ENCODE assay signal across 16 mouse cellular contexts in genomic region chr15:99472972-99473371, GRCm38 (mm10). TPM values are rescaled to one million over a fixed set of nuclear protein-coding genes. Genes with fewer than 3 reads are reported as not detected.
A peak's percentile ranks its signal among the peaks of the same experiment; 100 is the strongest.
DNase-seq lines count a peak whose midpoint lies in the region; ATAC-seq and TF ChIP-seq lines count a peak whose summit lies in the region.
"Had no signal": no experiment of that assay in that cellular context is flagged by ENCODE, and none has a peak within 500 bp of the region (broad histone marks: within the 10 kb centered on the region; RNA-seq: fewer than 3 reads in every experiment).

No protein-coding gene starts in this region.

- 0 out of 2 replicates have a peak overlapping the region, but pooled peaks have one; percentile 89 for H3K27ac ChIP-seq in embryonic facial prominence, embryonic 14.5 days (replicated peaks; ENCODE audit: low read depth, low read length)
- no peak overlapping the region for H3K27ac ChIP-seq in embryonic facial prominence, embryonic 10.5 days (replicated peaks)
- no peak overlapping the region for H3K27ac ChIP-seq in midbrain, embryonic 10.5 days (replicated peaks)
- no peak overlapping the region for H3K27ac ChIP-seq in midbrain, postnatal 0 days (ENCODE audit: low read depth, low read length)
- H3K27ac ChIP-seq in ES-Bruce4 (ENCODE audit: insufficient read depth, low read length): peak overlapping the region; percentile 61
- H3K27ac ChIP-seq in liver, embryonic 13.5 days: no peak overlapping the region
- H3K27ac ChIP-seq: forebrain, embryonic 13.5 days had no signal

- H3K36me3 ChIP-seq in embryonic facial prominence, embryonic 14.5 days (ENCODE audit: control insufficient read depth, insufficient read depth, low read length): peaks cover 19% of the 10 kb centered on the region
- H3K36me3 ChIP-seq in embryonic facial prominence, embryonic 10.5 days (replicated peaks): peaks cover 37% of the 10 kb centered on the region
- peaks cover 34% of the 10 kb centered on the region for H3K36me3 ChIP-seq in midbrain, embryonic 10.5 days
- no peaks in the 10 kb centered on the region for H3K36me3 ChIP-seq in midbrain, postnatal 0 days (ENCODE audit: insufficient read depth, low read length)
- no peaks in the 10 kb centered on the region for H3K36me3 ChIP-seq in ES-Bruce4 (ENCODE audit: control insufficient read depth, insufficient read depth, low read length, poor library complexity, severe bottlenecking)
- peaks cover 13% of the 10 kb centered on the region; the same call in 1 of the 2 replicates for H3K36me3 ChIP-seq in liver, embryonic 13.5 days

- no peak overlapping the region for H3K4me3 ChIP-seq in embryonic facial prominence, embryonic 14.5 days (ENCODE audit: low read depth, low read length)
- H3K4me3 ChIP-seq in embryonic facial prominence, embryonic 10.5 days: no peak overlapping the region; the same call in 1 of the 2 replicates
- peak overlapping the region; percentile 83; the same call in 1 of the 2 replicates for H3K4me3 ChIP-seq in midbrain, embryonic 10.5 days
- no peak overlapping the region for H3K4me3 ChIP-seq in midbrain, postnatal 0 days (ENCODE audit: low read depth, low read length)
- peak overlapping the region; percentile 2; the same call in 1 of the 2 replicates for H3K4me3 ChIP-seq in ES-Bruce4 (ENCODE audit: low read depth, low read length)
- H3K4me3 ChIP-seq in liver, embryonic 13.5 days (replicated peaks): no peak overlapping the region

- no peak overlapping the region for H3K9ac ChIP-seq in embryonic facial prominence, embryonic 14.5 days (ENCODE audit: low read depth, low read length)
- H3K9ac ChIP-seq in midbrain, postnatal 0 days (replicated peaks; ENCODE audit: low read length, poor library complexity, severe bottlenecking): no peak overlapping the region
- peak overlapping the region; percentile 95 for H3K9ac ChIP-seq in ES-Bruce4 (ENCODE audit: low read depth, poor library complexity, severe bottlenecking)
- H3K9ac ChIP-seq in liver, embryonic 13.5 days: no peak overlapping the region

- no peak for TF ChIP-seq EP300 in ES-Bruce4 (IDR thresholded peaks at IDR 0.05; ENCODE audit: insufficient read depth, low read depth, low read length)

- no peak for TF ChIP-seq POLR2A in ES-Bruce4 (IDR thresholded peaks at IDR 0.05; ENCODE audit: insufficient read depth, low read length)

- H3K9me3 ChIP-seq in embryonic facial prominence, embryonic 14.5 days (ENCODE audit: control insufficient read depth, low read length): no peaks in the 10 kb centered on the region
- H3K9me3 ChIP-seq in embryonic facial prominence, embryonic 10.5 days: peaks cover 9% of the 10 kb centered on the region; the same call in 1 of the 2 replicates
- H3K9me3 ChIP-seq in midbrain, embryonic 10.5 days (replicated peaks): no peaks in the 10 kb centered on the region; the same call in 1 of the 2 replicates
- H3K9me3 ChIP-seq in midbrain, postnatal 0 days (ENCODE audit: low read length): no peaks in the 10 kb centered on the region
- no peaks in the 10 kb centered on the region for H3K9me3 ChIP-seq in ES-Bruce4 (replicated peaks; ENCODE audit: control insufficient read depth, insufficient read depth, low read length, poor library complexity, severe bottlenecking)
- no peaks in the 10 kb centered on the region for H3K9me3 ChIP-seq in liver, embryonic 13.5 days (replicated peaks)
- H3K9me3 ChIP-seq: embryonic facial prominence, embryonic 15.5 days; forebrain, embryonic 13.5 days had no signal

- H3K27me3 ChIP-seq in embryonic facial prominence, embryonic 14.5 days (replicated peaks; ENCODE audit: control insufficient read depth, insufficient read depth, low read length): no peaks in the 10 kb centered on the region
- no peaks in the 10 kb centered on the region for H3K27me3 ChIP-seq in embryonic facial prominence, embryonic 10.5 days (replicated peaks; ENCODE audit: low read depth, poor library complexity, severe bottlenecking)
- peaks cover 4% of the 10 kb centered on the region; the same call in 1 of the 2 replicates for H3K27me3 ChIP-seq in midbrain, embryonic 10.5 days (ENCODE audit: low read depth, poor library complexity, severe bottlenecking)
- H3K27me3 ChIP-seq in midbrain, postnatal 0 days (ENCODE audit: insufficient read depth, low read length): no peaks in the 10 kb centered on the region
- no peaks in the 10 kb centered on the region for H3K27me3 ChIP-seq in ES-Bruce4 (ENCODE audit: control insufficient read depth, insufficient read depth, low read length, poor library complexity, severe bottlenecking)
- H3K27me3 ChIP-seq in liver, embryonic 13.5 days: no peaks in the 10 kb centered on the region; the same call in 1 of the 2 replicates
- H3K27me3 ChIP-seq: embryonic facial prominence, embryonic 15.5 days; forebrain, embryonic 13.5 days had no signal

- H3K4me2 ChIP-seq in embryonic facial prominence, embryonic 14.5 days (ENCODE audit: low read depth, low read length): 0 out of 2 replicates have a peak overlapping the region, but pooled peaks have one; percentile 62
- no peak overlapping the region for H3K4me2 ChIP-seq in midbrain, postnatal 0 days (ENCODE audit: low read depth, low read length, poor library complexity, severe bottlenecking)
- peak overlapping the region; percentile 89 for H3K4me2 ChIP-seq in liver, embryonic 13.5 days

- TF ChIP-seq CTCF in midbrain, postnatal 0 days (IDR thresholded peaks at IDR 0.05): no peak
- no peak for TF ChIP-seq CTCF in ES-Bruce4 (IDR thresholded peaks at IDR 0.05; ENCODE audit: low read depth, low read length)

- no peak for DNase-seq in embryonic facial prominence, embryonic 14.5 days (ENCODE audit: low spot score)
- no peak for DNase-seq in embryonic facial prominence, embryonic 10.5 days (ENCODE audit: low spot score)
- DNase-seq in midbrain, embryonic 10.5 days (ENCODE audit: low spot score): no peak
- DNase-seq in midbrain, postnatal 0 days (ENCODE audit: low spot score): no peak
- DNase-seq in liver, embryonic 13.5 days: no peak
- DNase-seq in thymus, postnatal 0 days (ENCODE audit: low spot score): no peak
- DNase-seq in right cerebral cortex, postnatal 36 days (ENCODE audit: low spot score in 2 of 2): no peak
- DNase-seq: cerebellum, adult 9-10 months; gastrocnemius, postnatal 25 days; left cerebral cortex, postnatal 4 days; thymus, postnatal 36 days had no signal

- H3K4me1 ChIP-seq in embryonic facial prominence, embryonic 14.5 days (ENCODE audit: control insufficient read depth, insufficient read depth, low read length): peaks cover 12% of the 10 kb centered on the region
- peaks cover 17% of the 10 kb centered on the region for H3K4me1 ChIP-seq in embryonic facial prominence, embryonic 10.5 days
- peaks cover 25% of the 10 kb centered on the region for H3K4me1 ChIP-seq in midbrain, embryonic 10.5 days
- no peaks in the 10 kb centered on the region for H3K4me1 ChIP-seq in midbrain, postnatal 0 days (ENCODE audit: insufficient read depth, low read length)
- H3K4me1 ChIP-seq in ES-Bruce4 (ENCODE audit: control insufficient read depth, insufficient read depth, low read length): no peaks in the 10 kb centered on the region
- peaks cover 35% of the 10 kb centered on the region for H3K4me1 ChIP-seq in liver, embryonic 13.5 days (replicated peaks)

- no peak for ATAC-seq in embryonic facial prominence, embryonic 14.5 days (ENCODE audit: low read depth)
- ATAC-seq in midbrain, postnatal 0 days (ENCODE audit: low FRiP score): no peak
- ATAC-seq in liver, embryonic 13.5 days (ENCODE audit: low read depth): no peak
- ATAC-seq: forebrain, embryonic 13.5 days had no signal

- WGBS in embryonic facial prominence, embryonic 14.5 days: 87% methylated on average over 7 of the region's 7 CpGs
- 93% methylated on average over 7 of the region's 7 CpGs for WGBS in embryonic facial prominence, embryonic 10.5 days
- WGBS in midbrain, embryonic 10.5 days: 93% methylated on average over 7 of the region's 7 CpGs
- WGBS in midbrain, postnatal 0 days: 93% methylated on average over 7 of the region's 7 CpGs
- 54% methylated on average over 7 of the region's 7 CpGs for WGBS in liver, embryonic 13.5 days (ENCODE audit: insufficient replicate concordance)

RNA-seq across cellular contexts. Expression of gene Bcdin3d, which starts 1.6 kb away (rescaled TPM):
- 10.8 and 12.9 TPM in 2 replicates for polyA plus RNA-seq in embryonic facial prominence, embryonic 14.5 days (2014; fragmentation: Nextera tagmentation; extraction: Ambion mirVana)
- polyA plus RNA-seq in embryonic facial prominence, embryonic 10.5 days (2016; fragmentation: Nextera tagmentation; extraction: Ambion mirVana): 16.0 and 16.7 TPM in 2 replicates
- 21.3 and 22.1 TPM in 2 replicates for polyA plus RNA-seq in midbrain, embryonic 10.5 days (2016; fragmentation: Nextera tagmentation; extraction: Ambion mirVana)
- 11.7 and 12.4 TPM in 2 replicates for total RNA-seq in midbrain, postnatal 0 days (2014; rRNA removed)
- polyA plus RNA-seq in midbrain, postnatal 0 days (2015; fragmentation: Nextera tagmentation; extraction: Ambion mirVana): 12.6 and 14.6 TPM in 2 replicates
- 10.7 and 12.5 TPM in 2 replicates for polyA plus RNA-seq in ES-Bruce4 (2011; ENCODE audit: insufficient read depth, insufficient read length, low read depth, missing spikeins)
- polyA plus RNA-seq in liver, embryonic 13.5 days (2015; fragmentation: Nextera tagmentation; extraction: Ambion mirVana): 7.3 and 7.4 TPM in 2 replicates
- polyA plus RNA-seq in thymus, postnatal 0 days (2015; fragmentation: Nextera tagmentation; extraction: Ambion mirVana): 24.3 and 24.7 TPM in 2 replicates

RNA-seq across cellular contexts. Expression of gene Nckap5l, which starts 15.4 kb away (rescaled TPM):
- polyA plus RNA-seq in embryonic facial prominence, embryonic 14.5 days (2014; fragmentation: Nextera tagmentation; extraction: Ambion mirVana): 12.5 and 13.1 TPM in 2 replicates
- polyA plus RNA-seq in embryonic facial prominence, embryonic 10.5 days (2016; fragmentation: Nextera tagmentation; extraction: Ambion mirVana): 14.1 and 15.1 TPM in 2 replicates
- 11.0 and 11.3 TPM in 2 replicates for polyA plus RNA-seq in midbrain, embryonic 10.5 days (2016; fragmentation: Nextera tagmentation; extraction: Ambion mirVana)
- total RNA-seq in midbrain, postnatal 0 days (2014; rRNA removed): 20.2 and 24.1 TPM in 2 replicates
- 11.4 and 12.2 TPM in 2 replicates for polyA plus RNA-seq in midbrain, postnatal 0 days (2015; fragmentation: Nextera tagmentation; extraction: Ambion mirVana)
- 6.1 and 10.4 TPM in 2 replicates for polyA plus RNA-seq in ES-Bruce4 (2011; ENCODE audit: insufficient read depth, insufficient read length, low read depth, missing spikeins)
- 0.85 and 1.1 TPM in 2 replicates for polyA plus RNA-seq in liver, embryonic 13.5 days (2015; fragmentation: Nextera tagmentation; extraction: Ambion mirVana)
- 5.7 and 6.0 TPM in 2 replicates for polyA plus RNA-seq in thymus, postnatal 0 days (2015; fragmentation: Nextera tagmentation; extraction: Ambion mirVana)

RNA-seq across cellular contexts. Expression of gene Faim2, which starts 55.0 kb away (rescaled TPM):
- polyA plus RNA-seq in embryonic facial prominence, embryonic 14.5 days (2014; fragmentation: Nextera tagmentation; extraction: Ambion mirVana): 1.1 and 1.5 TPM in 2 replicates
- polyA plus RNA-seq in embryonic facial prominence, embryonic 10.5 days (2016; fragmentation: Nextera tagmentation; extraction: Ambion mirVana): 0.45 and 0.74 TPM in 2 replicates
- 0.86 and 1.1 TPM in 2 replicates for polyA plus RNA-seq in midbrain, embryonic 10.5 days (2016; fragmentation: Nextera tagmentation; extraction: Ambion mirVana)
- 42.0 and 42.1 TPM in 2 replicates for total RNA-seq in midbrain, postnatal 0 days (2014; rRNA removed)
- 72.0 and 82.5 TPM in 2 replicates for polyA plus RNA-seq in midbrain, postnatal 0 days (2015; fragmentation: Nextera tagmentation; extraction: Ambion mirVana)
- 0.72 and 0.90 TPM in 2 replicates for polyA plus RNA-seq in ES-Bruce4 (2011; ENCODE audit: insufficient read depth, insufficient read length, low read depth, missing spikeins)
- 0.06 and 0.16 TPM in 2 replicates for polyA plus RNA-seq in liver, embryonic 13.5 days (2015; fragmentation: Nextera tagmentation; extraction: Ambion mirVana)
- 0.08 and 0.14 TPM in 2 replicates for polyA plus RNA-seq in thymus, postnatal 0 days (2015; fragmentation: Nextera tagmentation; extraction: Ambion mirVana)
- total RNA-seq: monocyte, adult 5-6 weeks had no signal
- polyA plus RNA-seq: macrophage had no signal

Comparison
In these comparisons a context has a peak if more than half of its experiments do, and no peak if none do; other contexts are left out.
1. H3K27ac ChIP-seq: peak in embryonic facial prominence, embryonic 14.5 days (single experiment) and ES-Bruce4 (single experiment); none in embryonic facial prominence, embryonic 10.5 days (single experiment), midbrain, embryonic 10.5 days (single experiment), midbrain, postnatal 0 days (single experiment) and liver, embryonic 13.5 days (single experiment).
2. H3K4me3 ChIP-seq: peak in midbrain, embryonic 10.5 days (single experiment) and ES-Bruce4 (single experiment); none in embryonic facial prominence, embryonic 14.5 days (single experiment), embryonic facial prominence, embryonic 10.5 days (single experiment), midbrain, postnatal 0 days (single experiment) and liver, embryonic 13.5 days (single experiment).
3. RNA of gene Faim2, which starts 55.0 kb away (polyA plus RNA-seq): 72.0 to 82.5 TPM in midbrain, postnatal 0 days; 0.86 to 1.1 TPM in midbrain, embryonic 10.5 days, 1.1 to 1.5 TPM in embryonic facial prominence, embryonic 14.5 days, 0.72 to 0.90 TPM in ES-Bruce4, 0.45 to 0.74 TPM in embryonic facial prominence, embryonic 10.5 days, 0.06 to 0.16 TPM in liver, embryonic 13.5 days and 0.08 to 0.14 TPM in thymus, postnatal 0 days; every median in the first group is over 10 times any median in the second.